Mouse (Mus musculus) erythroblast, adult 5-6 weeks (primary cell): Measurements from ENCODE around the gene M1ap. TPM values are rescaled to one million over a fixed set of nuclear protein-coding genes. Genes with fewer than 3 reads are reported as not detected.

Source experiments
- ATAC-seq: replicated peaks from 2 replicates; pipeline ENCODE4 v1.8.0; 2016; ENCODE audit warnings: moderate number of reproducible peaks, mild to moderate bottlenecking, moderate TSS enrichment, inconsistent platforms; ENCODE audit not compliant: poor library complexity, low FRiP score, severe bottlenecking
- total RNA-seq, 2 experiments: library from RNA; stranded (forward) in 1 of 2; stranded (reverse) in 1 of 2; fragments of 150-400 nt in 1 of 2; fragments of 200-764, 138-1000 nt in 1 of 2; gene quantifications; 2 replicates each; pipeline versions ENCODE4 v1.2.3 to v1.2.4; 2015 to 2017; ENCODE audit warnings: low replicate concordance in 2 of 2

Gene M1ap
- total RNA-seq, 2 experiments from 2014 or later: 8.2 to 25.6 TPM

GRCm38 (mm10) chr6:83058725-83059124 is 112.0 kb downstream of the M1ap start:
- no peak for ATAC-seq

- ATAC-seq: no peak
Measured at GRCm38 (mm10) chr6:83065995-83066394, 119.3 kb downstream of the M1ap start.

- ATAC-seq: no peak
Measured at GRCm38 (mm10) chr6:83066441-83066840, 119.7 kb downstream of the M1ap start.

DNA sequence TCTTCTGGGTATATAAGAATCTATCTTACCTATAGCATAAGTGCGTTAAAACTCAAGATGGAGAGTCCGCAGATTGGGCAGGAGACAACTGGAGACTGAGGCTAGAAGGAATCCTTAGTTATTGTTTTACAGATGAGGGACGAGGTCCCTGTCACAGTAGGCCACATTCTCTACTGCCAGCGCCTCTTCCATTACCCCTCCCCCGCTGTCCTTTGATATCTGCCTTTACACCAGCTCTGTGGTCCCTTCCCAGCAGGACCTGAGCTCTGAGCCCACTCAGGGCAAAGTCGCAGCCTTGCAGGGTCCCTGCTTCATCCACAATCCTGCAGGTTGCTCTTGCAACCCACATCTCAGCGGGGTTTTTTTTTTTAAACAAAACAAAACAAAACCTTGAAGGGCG is 121.5 kb downstream of the M1ap start:
- no peak for ATAC-seq

- no peak for ATAC-seq
Measured at GRCm38 (mm10) chr6:83068706-83069487, 122.2 kb downstream of the M1ap start.

DNA sequence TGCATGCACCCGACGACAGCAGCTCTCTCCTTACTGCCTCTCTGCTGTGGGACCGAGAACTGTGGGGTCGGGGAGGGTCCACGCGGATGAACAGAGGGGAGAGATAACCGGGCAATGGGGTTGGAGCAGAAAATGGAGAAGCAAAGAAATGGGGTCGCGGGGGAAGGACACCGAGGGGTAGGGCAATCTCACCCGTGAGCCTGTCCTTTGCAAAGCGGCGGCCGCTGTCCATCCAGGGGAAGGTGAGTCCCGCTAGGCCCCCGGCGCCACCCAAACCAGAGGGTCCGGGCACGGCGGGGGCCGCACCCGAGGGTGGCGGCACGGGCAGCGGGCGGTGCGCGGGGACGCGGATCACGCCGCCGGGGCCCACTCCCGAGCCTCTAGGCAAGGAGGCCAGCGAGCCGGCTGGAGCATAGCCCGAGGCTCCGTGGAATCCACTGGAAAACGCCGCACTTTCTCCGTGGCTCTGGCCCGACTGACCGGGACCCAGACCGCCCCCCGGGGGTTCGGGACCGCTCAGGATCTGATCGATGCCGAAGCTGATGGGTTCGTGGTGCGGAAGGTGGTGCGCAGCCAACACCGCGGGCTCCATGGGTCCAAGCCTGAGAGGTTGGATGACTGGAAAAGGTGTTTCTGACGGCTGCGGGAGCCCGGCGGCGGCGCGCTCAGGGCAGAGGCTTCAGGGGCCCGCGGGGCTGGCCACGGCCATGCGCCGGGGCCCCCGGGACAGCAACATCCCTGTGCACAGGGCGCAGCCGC is 123.0 kb downstream of the M1ap start:
- no peak for ATAC-seq

- ATAC-seq: no peak
Measured at GRCm38 (mm10) chr6:83070247-83070310, 123.4 kb downstream of the M1ap start, which contains the start of gene Tlx2. TSS of gene Tlx2 (minus strand) at chr6:83070293.

GRCm38 (mm10) chr6:83070311-83071219 is 123.9 kb downstream of the M1ap start:
- no peak for ATAC-seq

- no peak for ATAC-seq
Measured at GRCm38 (mm10) chr6:83071220-83071619, 124.5 kb downstream of the M1ap start.

DNA sequence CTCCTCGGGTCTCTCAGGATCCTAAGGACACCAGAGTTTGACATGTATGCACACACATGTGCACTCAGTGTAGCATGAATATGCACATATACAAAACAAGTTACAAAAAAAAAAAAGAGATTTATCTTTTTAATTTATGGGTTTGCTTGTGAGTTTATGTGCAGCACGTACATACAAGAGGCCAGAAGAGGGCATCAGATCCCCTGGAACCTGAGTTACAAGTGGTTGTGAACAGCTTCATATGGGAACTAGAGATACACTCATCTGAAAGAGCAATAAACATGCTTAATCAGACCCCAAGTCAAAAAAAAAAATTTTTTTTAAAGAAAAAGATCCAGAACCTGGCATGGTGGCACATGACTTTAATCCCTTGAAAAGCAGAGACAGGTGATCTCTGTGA is 128.3 kb downstream of the M1ap start:
- ATAC-seq: no peak

GRCm38 (mm10) chr6:83077630-83078323 is 131.1 kb downstream of the M1ap start, which contains the start of gene Pcgf1:
TSS of gene Pcgf1 (plus strand) at chr6:83077869.
- ATAC-seq: peak; percentile 44

DNA sequence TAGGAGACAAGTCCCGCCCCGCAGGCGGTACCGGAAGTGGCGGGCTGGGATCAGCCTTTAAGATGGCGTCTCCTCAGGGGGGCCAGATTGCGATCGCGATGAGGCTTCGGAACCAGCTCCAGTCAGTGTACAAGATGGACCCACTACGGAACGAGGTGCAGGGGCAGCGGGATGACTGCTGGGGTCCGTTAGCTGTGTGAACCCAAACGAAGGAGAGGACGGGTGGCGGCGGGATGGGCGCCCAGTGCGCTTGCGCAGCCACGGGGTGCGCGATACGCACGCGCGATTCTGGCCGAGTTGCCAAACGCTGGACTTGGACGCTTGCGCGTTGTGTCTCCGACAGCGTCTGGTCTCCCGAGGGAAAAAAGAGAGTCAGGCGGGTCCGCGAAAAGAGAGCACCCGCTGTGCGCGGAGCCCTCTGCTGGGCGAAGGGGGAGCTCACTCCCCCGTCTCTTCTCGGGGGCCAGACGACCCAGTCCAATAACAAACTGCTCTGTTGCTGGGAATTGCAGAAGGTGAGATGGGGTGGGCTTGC is 131.7 kb downstream of the M1ap start:
- peak; percentile 93 for ATAC-seq

Other genes with a start within 250 kb of the M1ap start
- 13.8 and 21.9 TPM in 2 replicates for gene Pole4, start 241.5 kb upstream of the M1ap start, total RNA-seq (2015; ENCODE audit: low replicate concordance)
- gene Pole4, start 241.5 kb upstream of the M1ap start, total RNA-seq (2017; ENCODE audit: low replicate concordance): 12.8 and 21.9 TPM in 2 replicates
- gene Hk2, start 172.4 kb upstream of the M1ap start, total RNA-seq (2015; ENCODE audit: low replicate concordance): 11.1 and 11.9 TPM in 2 replicates
- gene Hk2, start 172.4 kb upstream of the M1ap start, total RNA-seq (2017; ENCODE audit: low replicate concordance): 5.4 and 10.2 TPM in 2 replicates
- not detected in 2 replicates for gene Sema4f, start 7.1 kb upstream of the M1ap start, total RNA-seq (2015; ENCODE audit: low replicate concordance)
- not detected in 2 replicates for gene Sema4f, start 7.1 kb upstream of the M1ap start, total RNA-seq (2017; ENCODE audit: low replicate concordance)
- gene Dok1, start 86.6 kb downstream of the M1ap start, total RNA-seq (2015; ENCODE audit: low replicate concordance): 11.3 and 19.4 TPM in 2 replicates
- 23.9 and 24.7 TPM in 2 replicates for gene Dok1, start 86.6 kb downstream of the M1ap start, total RNA-seq (2017; ENCODE audit: low replicate concordance)
- 1.5 and 2.9 TPM in 2 replicates for gene Loxl3, start 87.3 kb downstream of the M1ap start, total RNA-seq (2015; ENCODE audit: low replicate concordance)
- gene Loxl3, start 87.3 kb downstream of the M1ap start, total RNA-seq (2017; ENCODE audit: low replicate concordance): 3.2 and 3.6 TPM in 2 replicates
- gene Aup1, start 107.6 kb downstream of the M1ap start, total RNA-seq (2015; ENCODE audit: low replicate concordance): 197 and 242 TPM in 2 replicates
- gene Aup1, start 107.6 kb downstream of the M1ap start, total RNA-seq (2017; ENCODE audit: low replicate concordance): 212 and 218 TPM in 2 replicates
- gene Htra2, start 108.4 kb downstream of the M1ap start, total RNA-seq (2015; ENCODE audit: low replicate concordance): 69.4 and 97.8 TPM in 2 replicates
- 41.9 and 57.7 TPM in 2 replicates for gene Htra2, start 108.4 kb downstream of the M1ap start, total RNA-seq (2017; ENCODE audit: low replicate concordance)
- gene Dqx1, start 110.9 kb downstream of the M1ap start, total RNA-seq (2015; ENCODE audit: low replicate concordance): 1.7 and 3.5 TPM in 2 replicates
- gene Dqx1, start 110.9 kb downstream of the M1ap start, total RNA-seq (2017; ENCODE audit: low replicate concordance): 4.2 and 6.7 TPM in 2 replicates
- gene Tlx2, start 123.4 kb downstream of the M1ap start, total RNA-seq (2015; ENCODE audit: low replicate concordance): not detected in 2 replicates
- not detected in 2 replicates for gene Tlx2, start 123.4 kb downstream of the M1ap start, total RNA-seq (2017; ENCODE audit: low replicate concordance)
- gene Pcgf1, start 131.0 kb downstream of the M1ap start, total RNA-seq (2015; ENCODE audit: low replicate concordance): 19.8 and 29.7 TPM in 2 replicates
- gene Pcgf1, start 131.0 kb downstream of the M1ap start, total RNA-seq (2017; ENCODE audit: low replicate concordance): 11.0 and 18.1 TPM in 2 replicates
- gene Lbx2, start 139.5 kb downstream of the M1ap start, total RNA-seq (2015; ENCODE audit: low replicate concordance): not detected in 2 replicates
- not detected in 2 replicates for gene Lbx2, start 139.5 kb downstream of the M1ap start, total RNA-seq (2017; ENCODE audit: low replicate concordance)
- gene Ccdc142, start 154.7 kb downstream of the M1ap start, total RNA-seq (2015; ENCODE audit: low replicate concordance): not detected in 2 replicates
- 0.98 TPM in 1 of 2 replicates, not detected in the other for gene Ccdc142, start 154.7 kb downstream of the M1ap start, total RNA-seq (2017; ENCODE audit: low replicate concordance)
- gene Gm42688, start 154.7 kb downstream of the M1ap start, total RNA-seq (2015; ENCODE audit: low replicate concordance): 0.19 TPM in 1 of 2 replicates, not detected in the other
- 0.94 TPM in 1 of 2 replicates, not detected in the other for gene Gm42688, start 154.7 kb downstream of the M1ap start, total RNA-seq (2017; ENCODE audit: low replicate concordance)
- 21.7 and 33.9 TPM in 2 replicates for gene Mrpl53, start 162.1 kb downstream of the M1ap start, total RNA-seq (2015; ENCODE audit: low replicate concordance)
- 6.6 and 14.8 TPM in 2 replicates for gene Mrpl53, start 162.1 kb downstream of the M1ap start, total RNA-seq (2017; ENCODE audit: low replicate concordance)
- 5.8 and 11.3 TPM in 2 replicates for gene Mogs, start 168.6 kb downstream of the M1ap start, total RNA-seq (2015; ENCODE audit: low replicate concordance)
- 13.8 and 18.5 TPM in 2 replicates for gene Mogs, start 168.6 kb downstream of the M1ap start, total RNA-seq (2017; ENCODE audit: low replicate concordance)
- gene Wbp1, start 174.7 kb downstream of the M1ap start, total RNA-seq (2015; ENCODE audit: low replicate concordance): 7.1 and 18.8 TPM in 2 replicates
- gene Wbp1, start 174.7 kb downstream of the M1ap start, total RNA-seq (2017; ENCODE audit: low replicate concordance): 18.3 and 42.2 TPM in 2 replicates
- 0.77 and 5.2 TPM in 2 replicates for gene Ino80b, start 178.5 kb downstream of the M1ap start, total RNA-seq (2015; ENCODE audit: low replicate concordance)
- gene Ino80b, start 178.5 kb downstream of the M1ap start, total RNA-seq (2017; ENCODE audit: low replicate concordance): 19.2 and 25.0 TPM in 2 replicates
- 0.63 TPM in 1 of 2 replicates, not detected in the other for gene Rtkn, start 188.6 kb downstream of the M1ap start, total RNA-seq (2015; ENCODE audit: low replicate concordance)
- gene Rtkn, start 188.6 kb downstream of the M1ap start, total RNA-seq (2017; ENCODE audit: low replicate concordance): not detected in 2 replicates
- not detected in 2 replicates for gene Wdr54, start 209.5 kb downstream of the M1ap start, total RNA-seq (2015; ENCODE audit: low replicate concordance)
- gene Wdr54, start 209.5 kb downstream of the M1ap start, total RNA-seq (2017; ENCODE audit: low replicate concordance): 0.28 TPM in 1 of 2 replicates, not detected in the other
- not detected in 2 replicates for gene 1700003E16Rik, start 209.5 kb downstream of the M1ap start, total RNA-seq (2015; ENCODE audit: low replicate concordance)
- not detected in 2 replicates for gene 1700003E16Rik, start 209.5 kb downstream of the M1ap start, total RNA-seq (2017; ENCODE audit: low replicate concordance)
- 21.7 and 21.9 TPM in 2 replicates for gene Dctn1, start 219.0 kb downstream of the M1ap start, total RNA-seq (2015; ENCODE audit: low replicate concordance)
- gene Dctn1, start 219.0 kb downstream of the M1ap start, total RNA-seq (2017; ENCODE audit: low replicate concordance): 18.0 and 25.9 TPM in 2 replicates